Mouse (Mus musculus): ENCODE measurements around the gene Hint2. TPM values are rescaled to one million over a fixed set of nuclear protein-coding genes. Genes with fewer than 3 reads are reported as not detected.

The Hint2 gene
- polyA plus RNA-seq, 1 experiment = 71.6 TPM

- Histone ChIP-seq H3K4me3 (replicated peaks; ENCODE audit: extremely low read depth, low read depth, low read length) (no peak overlapping the region), H3K4me1 (ENCODE audit: control insufficient read depth, insufficient read depth, low read length) (peaks cover 2% of the 10 kb centered on the region; the same call in 1 of the 2 replicates)
- 61% methylated on average over 5 of the region's 5 CpGs for WGBS
- TF ChIP-seq CTCF (IDR thresholded peaks at IDR 0.05; ENCODE audit: insufficient read depth, low read length) (no peak), POLR2A (IDR thresholded peaks at IDR 0.05; ENCODE audit: borderline replicate concordance, extremely low read depth, low read depth, low read length) (no peak)
- DNase-seq = no peak
Measured at GRCm38 (mm10) chr4:43691026-43691425, 34.8 kb upstream of the Hint2 start.

- 95% methylated on average over 17 of the region's 17 CpGs for WGBS
- DNase-seq = no peak
- H3K4me3 ChIP-seq (replicated peaks; ENCODE audit: extremely low read depth, low read depth, low read length) = no peak overlapping the region
- TF ChIP-seq CTCF (IDR thresholded peaks at IDR 0.05; ENCODE audit: insufficient read depth, low read length) = no peak
- TF ChIP-seq POLR2A (IDR thresholded peaks at IDR 0.05; ENCODE audit: borderline replicate concordance, extremely low read depth, low read depth, low read length) = no peak
- H3K4me1 ChIP-seq (ENCODE audit: control insufficient read depth, insufficient read depth, low read length) = peaks cover 2% of the 10 kb centered on the region; the same call in 1 of the 2 replicates
Measured at GRCm38 (mm10) chr4:43690021-43690420, 33.8 kb upstream of the Hint2 start.

- TF ChIP-seq CTCF (IDR thresholded peaks at IDR 0.05; ENCODE audit: insufficient read depth, low read length) = no peak
- no peak for TF ChIP-seq POLR2A (IDR thresholded peaks at IDR 0.05; ENCODE audit: borderline replicate concordance, extremely low read depth, low read depth, low read length)
- DNase-seq = no peak
- 80% methylated on average over 7 of the region's 7 CpGs for WGBS
- Histone ChIP-seq H3K4me1 (ENCODE audit: control insufficient read depth, insufficient read depth, low read length) (no peaks in the 10 kb centered on the region), H3K4me3 (replicated peaks; ENCODE audit: extremely low read depth, low read depth, low read length) (no peak overlapping the region)
Measured at GRCm38 (mm10) chr4:43679416-43680043, 23.3 kb upstream of the Hint2 start.

DNA sequence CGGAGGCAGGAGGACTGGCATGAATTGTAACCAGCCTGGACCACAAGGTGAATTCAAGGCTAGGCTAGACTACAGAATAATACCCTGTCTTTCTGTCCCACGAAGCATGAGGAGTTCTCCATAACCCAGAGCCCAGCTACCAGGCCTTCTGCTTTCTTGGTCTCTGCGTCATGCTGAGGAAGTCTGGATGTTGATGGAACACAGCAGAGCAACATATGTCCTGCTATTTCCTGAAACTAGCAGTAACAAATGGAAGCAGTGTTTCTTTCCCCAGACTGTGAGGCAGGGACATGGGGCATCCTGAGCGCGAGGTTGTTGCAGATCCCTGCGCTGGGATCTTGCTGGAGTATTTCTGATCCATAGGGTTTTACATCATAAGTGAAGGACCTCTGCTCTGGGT lies 22.3 kb upstream of the Hint2 start:
- Histone ChIP-seq H3K4me3 (replicated peaks; ENCODE audit: extremely low read depth, low read depth, low read length) (no peak overlapping the region), H3K4me1 (ENCODE audit: control insufficient read depth, insufficient read depth, low read length) (no peaks in the 10 kb centered on the region)
- TF ChIP-seq POLR2A (IDR thresholded peaks at IDR 0.05; ENCODE audit: borderline replicate concordance, extremely low read depth, low read depth, low read length) (no peak), CTCF (IDR thresholded peaks at IDR 0.05; ENCODE audit: insufficient read depth, low read length) (no peak)
- no peak for DNase-seq
- 91% methylated on average over 6 of the region's 6 CpGs for WGBS

DNA sequence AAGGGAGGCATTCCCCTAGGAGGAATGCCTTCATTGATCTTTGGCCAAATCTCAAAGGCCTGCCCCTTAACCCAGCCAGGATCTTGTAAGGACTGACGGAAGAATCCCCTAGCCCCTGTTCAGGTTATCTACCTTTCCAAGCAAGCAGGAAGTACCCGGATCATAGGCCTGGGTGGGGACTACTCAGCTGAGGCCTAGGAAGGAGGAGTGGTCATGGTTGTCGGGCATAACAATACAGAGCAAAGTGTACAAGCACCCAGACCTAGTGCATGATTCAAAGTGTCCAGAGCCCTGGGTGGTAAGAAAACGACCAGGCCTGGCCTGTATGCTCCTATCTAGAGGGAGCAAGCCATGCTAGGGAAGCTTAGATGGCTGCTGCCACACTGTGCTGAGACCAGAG lies 19.3 kb upstream of the Hint2 start:
- H3K4me1 ChIP-seq (ENCODE audit: control insufficient read depth, insufficient read depth, low read length) = no peaks in the 10 kb centered on the region
- WGBS = 67% methylated on average over 4 of the region's 4 CpGs
- H3K4me3 ChIP-seq (replicated peaks; ENCODE audit: extremely low read depth, low read depth, low read length) = no peak overlapping the region
- TF ChIP-seq POLR2A (IDR thresholded peaks at IDR 0.05; ENCODE audit: borderline replicate concordance, extremely low read depth, low read depth, low read length) (no peak), CTCF (IDR thresholded peaks at IDR 0.05; ENCODE audit: insufficient read depth, low read length) (no peak)
- DNase-seq = no peak

DNA sequence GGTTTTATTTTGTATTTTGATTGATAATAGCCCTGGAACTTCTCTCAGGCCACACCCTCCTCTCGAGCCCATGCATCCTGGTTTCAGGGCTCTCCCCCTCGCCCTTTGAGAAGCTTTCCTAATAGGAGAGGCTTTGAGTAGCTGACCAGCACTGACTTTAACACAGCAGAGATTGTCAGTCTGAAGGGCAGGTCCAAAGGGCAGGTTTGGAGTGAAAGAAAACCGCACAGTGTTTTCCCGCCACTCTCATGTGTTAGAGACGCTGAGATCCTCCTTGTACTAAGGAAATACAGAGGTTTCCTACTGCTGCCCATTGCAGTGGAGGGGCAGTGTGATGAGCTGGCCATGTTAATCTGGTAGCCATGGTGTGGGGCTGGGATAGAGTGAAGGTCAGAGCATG lies 18.7 kb upstream of the Hint2 start:
- 80% methylated on average over 5 of the region's 5 CpGs for WGBS
- H3K4me3 ChIP-seq (replicated peaks; ENCODE audit: extremely low read depth, low read depth, low read length) = no peak overlapping the region
- no peak for TF ChIP-seq POLR2A (IDR thresholded peaks at IDR 0.05; ENCODE audit: borderline replicate concordance, extremely low read depth, low read depth, low read length)
- TF ChIP-seq CTCF (IDR thresholded peaks at IDR 0.05; ENCODE audit: insufficient read depth, low read length) = no peak
- H3K4me1 ChIP-seq (ENCODE audit: control insufficient read depth, insufficient read depth, low read length) = no peaks in the 10 kb centered on the region
- DNase-seq = no peak

DNA sequence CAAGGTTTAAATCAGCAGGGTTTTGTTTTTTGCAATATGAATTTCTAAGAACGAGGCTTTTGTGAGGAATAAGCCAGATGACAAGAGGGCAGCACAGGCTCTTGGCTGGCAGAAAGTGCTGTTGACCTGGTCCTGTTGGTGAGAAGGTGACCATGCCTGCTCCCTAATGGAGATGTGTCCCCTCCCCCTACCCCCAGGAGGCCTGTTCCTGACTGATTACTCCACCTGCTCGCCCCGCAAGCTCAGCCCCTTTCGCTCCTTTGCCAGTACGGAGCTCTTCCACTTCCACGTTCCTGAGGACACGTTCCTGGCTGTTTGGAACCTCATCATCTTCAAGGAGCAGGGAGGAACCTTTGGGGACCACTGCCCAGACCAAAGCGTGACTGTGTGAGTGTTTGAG lies 17.4 kb upstream of the Hint2 start:
- WGBS = 68% methylated on average over 8 of the region's 8 CpGs
- DNase-seq = no peak
- no peak for TF ChIP-seq POLR2A (IDR thresholded peaks at IDR 0.05; ENCODE audit: borderline replicate concordance, extremely low read depth, low read depth, low read length)
- TF ChIP-seq CTCF (IDR thresholded peaks at IDR 0.05; ENCODE audit: insufficient read depth, low read length) = no peak
- Histone ChIP-seq H3K4me3 (replicated peaks; ENCODE audit: extremely low read depth, low read depth, low read length) (no peak overlapping the region), H3K4me1 (ENCODE audit: control insufficient read depth, insufficient read depth, low read length) (peaks cover 4% of the 10 kb centered on the region)

- peak; percentile 89 for DNase-seq
- peak; percentile 71 for TF ChIP-seq CTCF (IDR thresholded peaks at IDR 0.05; ENCODE audit: insufficient read depth, low read length)
- no peak for TF ChIP-seq POLR2A (IDR thresholded peaks at IDR 0.05; ENCODE audit: borderline replicate concordance, extremely low read depth, low read depth, low read length)
- 12% methylated on average over 2 of the region's 2 CpGs for WGBS
- Histone ChIP-seq H3K4me3 (replicated peaks; ENCODE audit: extremely low read depth, low read depth, low read length) (no peak overlapping the region), H3K4me1 (ENCODE audit: control insufficient read depth, insufficient read depth, low read length) (peaks cover 4% of the 10 kb centered on the region)
Measured at GRCm38 (mm10) chr4:43672070-43672469, 15.8 kb upstream of the Hint2 start.

DNA sequence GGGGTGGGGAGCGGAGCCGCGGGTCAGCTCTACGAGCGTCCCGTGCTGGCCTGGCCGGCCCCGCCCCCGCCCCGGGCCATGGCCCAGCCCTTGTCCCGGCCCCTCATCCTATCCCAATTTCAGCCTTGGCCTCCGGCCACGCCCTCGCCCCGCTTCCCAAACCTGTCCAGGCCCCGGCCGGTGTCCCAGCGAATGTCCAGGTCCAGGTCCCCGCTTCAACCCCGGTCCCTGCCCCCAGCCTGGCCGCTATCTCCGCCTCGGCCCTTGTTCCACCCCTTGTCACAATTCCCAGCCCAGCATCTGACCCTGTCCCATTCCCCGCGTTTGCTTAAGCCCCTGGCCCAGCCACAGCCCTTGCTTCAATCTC lies 13.1 kb upstream of the Hint2 start:
- peaks cover 4% of the 10 kb centered on the region for H3K4me1 ChIP-seq (ENCODE audit: control insufficient read depth, insufficient read depth, low read length)
- WGBS = 2% methylated on average over 25 of the region's 25 CpGs
- H3K4me3 ChIP-seq (replicated peaks; ENCODE audit: extremely low read depth, low read depth, low read length) = peak overlapping the region; percentile 57
- no peak for DNase-seq
- TF ChIP-seq CTCF (IDR thresholded peaks at IDR 0.05; ENCODE audit: insufficient read depth, low read length) (no peak), POLR2A (IDR thresholded peaks at IDR 0.05; ENCODE audit: borderline replicate concordance, extremely low read depth, low read depth, low read length) (no peak)

DNA sequence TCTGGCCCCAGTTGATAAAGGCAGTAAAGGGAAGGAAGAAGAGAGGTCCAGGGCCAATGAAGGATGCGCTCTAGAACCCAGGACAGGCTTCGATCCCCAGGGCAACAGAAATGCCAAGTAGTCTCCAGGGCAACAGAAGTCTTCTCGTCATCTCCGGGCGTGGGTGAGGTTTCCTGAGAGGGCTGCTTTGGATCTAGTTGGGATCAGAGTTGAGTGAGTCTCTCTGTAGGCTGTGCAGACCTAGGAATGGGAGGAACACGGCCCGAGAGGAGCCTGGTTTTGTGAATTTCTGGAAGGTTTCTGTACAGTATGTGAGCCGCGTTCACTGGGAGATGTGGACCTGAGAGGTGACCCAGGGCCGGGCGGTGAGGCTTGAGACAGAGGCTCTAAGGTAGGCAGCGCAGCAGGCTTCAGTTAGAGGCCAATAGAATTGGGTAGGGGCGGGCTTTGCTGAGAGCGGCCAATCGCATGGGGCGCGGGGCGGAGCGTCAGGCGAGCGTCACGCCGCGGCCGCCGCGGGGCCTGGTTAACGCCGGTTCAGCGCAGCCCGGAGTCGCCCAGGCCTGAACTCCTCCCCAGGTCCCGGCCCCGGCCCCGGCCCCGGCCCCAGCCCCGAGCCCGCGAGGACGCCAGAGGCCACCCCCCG lies 12.6 kb upstream of the Hint2 start, which contains the start of the genes Tmem8b and Fam221b:
Tmem8b (plus strand) TSS at position 190 of the 646 bp plus-strand sequence.
Fam221b (minus strand) TSS at position 364 of the 646 bp plus-strand sequence.
- H3K4me3 ChIP-seq (replicated peaks; ENCODE audit: extremely low read depth, low read depth, low read length) = peak within 1 kb of the TSS; percentile 57
- peak; percentile 93 for DNase-seq
- TF ChIP-seq CTCF (IDR thresholded peaks at IDR 0.05; ENCODE audit: insufficient read depth, low read length) (no peak), POLR2A (IDR thresholded peaks at IDR 0.05; ENCODE audit: borderline replicate concordance, extremely low read depth, low read depth, low read length) (peak; percentile 57; the same call in 1 of the 2 replicates)
- 1% methylated on average over 33 of the region's 41 CpGs for WGBS
- H3K4me1 ChIP-seq (ENCODE audit: control insufficient read depth, insufficient read depth, low read length) = peaks cover 4% of the 10 kb centered on the region
